Mouse (Mus musculus): ENCODE data around the gene Dcaf15.

DNA sequence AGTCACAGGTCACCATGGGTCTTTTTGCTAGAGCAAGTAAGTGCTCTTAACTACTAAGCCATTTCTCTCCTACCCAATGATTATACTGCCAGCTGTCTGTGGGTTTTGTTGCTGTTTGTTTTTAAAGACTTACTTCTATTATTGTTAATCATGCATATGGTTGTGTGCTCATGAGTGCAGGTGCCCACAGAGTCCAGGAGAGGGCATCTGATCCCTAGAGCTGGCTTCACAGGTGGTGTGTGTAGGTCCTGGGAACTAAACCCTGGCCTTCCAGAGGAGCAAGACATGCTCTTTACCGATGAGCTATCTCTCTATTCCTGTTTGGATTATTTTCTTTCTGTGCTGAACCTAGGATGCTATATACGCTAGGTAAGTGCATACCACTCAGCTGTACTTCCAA lies 45.3 kb downstream of the Dcaf15 start:
- no peak for TF ChIP-seq CTCF (IDR thresholded peaks at IDR 0.05; ENCODE audit: borderline replicate concordance, insufficient read depth, low read depth, low read length)
- TF ChIP-seq POLR2A (IDR thresholded peaks at IDR 0.05; ENCODE audit: borderline replicate concordance, insufficient read depth, low read length): no peak
